Mouse (Mus musculus) olfactory bulb, adult 2 months (tissue): Measurements from ENCODE around the gene Ppdpf. TPM values are rescaled to one million over a fixed set of nuclear protein-coding genes. Genes with fewer than 3 reads are reported as not detected.

Experiments used
- H3K27ac ChIP-seq: fragments of 200-500 bp; 2 replicates; pipeline ENCODE4 v1.5.1; 2012; ENCODE audit warnings: low read depth, low read length; ENCODE audit not compliant: insufficient read depth
- H3K4me1 ChIP-seq: fragments of 200-500 bp; 2 replicates; pipeline ENCODE4 v1.6.1; 2012; ENCODE audit warnings: low read length; ENCODE audit not compliant: control insufficient read depth, insufficient read depth
- H3K4me3 ChIP-seq: fragments of 200-500 bp; 2 replicates; pipeline ENCODE4 v1.5.1; 2012; ENCODE audit warnings: mild to moderate bottlenecking, low read depth, low read length, moderate library complexity; ENCODE audit not compliant: insufficient read depth
- CTCF ChIP-seq: fragments of 200-500 bp; IDR thresholded peaks from 2 replicates; pipeline ENCODE4 v1.5.1; 2012; ENCODE audit warnings: low read depth, mild to moderate bottlenecking, low read length, moderate library complexity; ENCODE audit not compliant: insufficient read depth
- POLR2A ChIP-seq: fragments of 200-500 bp; IDR thresholded peaks from 2 replicates; pipeline ENCODE4 v1.6.1; 2012; ENCODE audit warnings: mild to moderate bottlenecking, low read depth, low read length, moderate library complexity; ENCODE audit not compliant: insufficient read depth
- WGBS: fragments of 180-500 bp; shearing (Covaris S2); methylation state at CpG from one replicate; pipeline ENCODE4 v1.1.7; 2018; 5-methylcytosine and 5-hydroxymethylcytosine counted together
- polyA plus RNA-seq: library from polyadenylated mRNA; stranded (reverse); fragments of >200 nt; gene quantifications from 2 replicates; pipeline ENCODE4 v1.2.4, GENCODE M21; 2012; ENCODE audit warnings: low replicate concordance; ENCODE audit not compliant: missing spikeins, insufficient read depth, insufficient read length

Ppdpf gene
- polyA plus RNA-seq, 1 experiment, result not detected

GRCm38 (mm10) chr2:181228335-181228734 is 41.3 kb downstream of the Ppdpf start:
- H3K4me3 ChIP-seq, result no peak overlapping the region
- WGBS, result 88% methylated on average over 1 of the region's 1 CpGs
- TF ChIP-seq POLR2A (no peak), CTCF (no peak)
- H3K27ac ChIP-seq, result no peak overlapping the region
- no peaks in the 10 kb centered on the region for H3K4me1 ChIP-seq

- TF ChIP-seq CTCF (no peak), POLR2A (no peak)
- no peaks in the 10 kb centered on the region for H3K4me1 ChIP-seq
- 72% methylated on average over 20 of the region's 20 CpGs for WGBS
- H3K4me3 ChIP-seq, result no peak overlapping the region
- no peak overlapping the region for H3K27ac ChIP-seq
These were observed 44.1 kb downstream of the Ppdpf start for GRCm38 (mm10) chr2:181231171-181231570.

GRCm38 (mm10) chr2:181233443-181233842 is 46.4 kb downstream of the Ppdpf start:
- no peak overlapping the region for H3K27ac ChIP-seq
- TF ChIP-seq CTCF, result no peak
- no peak for TF ChIP-seq POLR2A
- 94% methylated on average over 15 of the region's 15 CpGs for WGBS
- H3K4me1 ChIP-seq, result no peaks in the 10 kb centered on the region
- H3K4me3 ChIP-seq, result no peak overlapping the region

GRCm38 (mm10) chr2:181234680-181235079 is 47.6 kb downstream of the Ppdpf start:
- H3K27ac ChIP-seq, result no peak overlapping the region
- peaks cover 6% of the 10 kb centered on the region; the same call in 1 of the 2 replicates for H3K4me1 ChIP-seq
- WGBS, result 95% methylated on average over 11 of the region's 11 CpGs
- no peak overlapping the region for H3K4me3 ChIP-seq
- TF ChIP-seq CTCF (no peak), POLR2A (no peak)

- Histone ChIP-seq H3K27ac (no peak overlapping the region), H3K4me1 (peaks cover 8% of the 10 kb centered on the region; the same call in 1 of the 2 replicates), H3K4me3 (no peak overlapping the region)
- WGBS, result 88% methylated on average over 23 of the region's 23 CpGs
- TF ChIP-seq POLR2A (no peak), CTCF (no peak)
These were observed 48.9 kb downstream of the Ppdpf start for GRCm38 (mm10) chr2:181235681-181236566.

GRCm38 (mm10) chr2:181237251-181238014 is 50.4 kb downstream of the Ppdpf start:
- TF ChIP-seq POLR2A (no peak), CTCF (no peak)
- WGBS, result 94% methylated on average over 17 of the region's 17 CpGs
- no peak overlapping the region for H3K4me3 ChIP-seq

GRCm38 (mm10) chr2:181238091-181238610 is 51.1 kb downstream of the Ppdpf start:
- Histone ChIP-seq H3K4me1 (peaks cover 12% of the 10 kb centered on the region), H3K4me3 (no peak overlapping the region), H3K27ac (no peak overlapping the region)
- TF ChIP-seq CTCF (no peak), POLR2A (no peak)
- WGBS, result 74% methylated on average over 10 of the region's 10 CpGs

More at GRCm38 (mm10) chr2:181237251-181238014, 50.4 kb downstream of the Ppdpf start:
- peaks cover 12% of the 10 kb centered on the region for H3K4me1 ChIP-seq
- no peak overlapping the region for H3K27ac ChIP-seq

Other genes with a start within 250 kb of the Ppdpf start
- not detected in 2 replicates for gene Nkain4, start 232.5 kb upstream of the Ppdpf start, polyA plus RNA-seq
- gene Arfgap1, start 220.0 kb upstream of the Ppdpf start, polyA plus RNA-seq, result not detected in 2 replicates
- gene Col20a1, start 200.7 kb upstream of the Ppdpf start, polyA plus RNA-seq, result not detected in 2 replicates
- gene Chrna4, start 143.7 kb upstream of the Ppdpf start, polyA plus RNA-seq, result not detected in 2 replicates
- gene Kcnq2, start 51.9 kb upstream of the Ppdpf start, polyA plus RNA-seq, result 209 TPM in 1 of 2 replicates, not detected in the other
- 147 TPM in 1 of 2 replicates, not detected in the other for gene Eef1a2, start 30.2 kb upstream of the Ppdpf start, polyA plus RNA-seq
- gene Ptk6, start 15.5 kb downstream of the Ppdpf start, polyA plus RNA-seq, result not detected in 2 replicates
- gene Srms, start 25.9 kb downstream of the Ppdpf start, polyA plus RNA-seq, result not detected in 2 replicates
- not detected in 2 replicates for gene Fndc11, start 32.8 kb downstream of the Ppdpf start, polyA plus RNA-seq
- gene Helz2, start 54.8 kb downstream of the Ppdpf start, polyA plus RNA-seq, result not detected in 2 replicates
- not detected in 2 replicates for gene Gmeb2, start 100.8 kb downstream of the Ppdpf start, polyA plus RNA-seq
- gene Stmn3, start 127.3 kb downstream of the Ppdpf start, polyA plus RNA-seq, result not detected in 2 replicates
- not detected in 2 replicates for gene Rtel1, start 132.5 kb downstream of the Ppdpf start, polyA plus RNA-seq
- 445 TPM in 1 of 2 replicates, not detected in the other for gene Zgpat, start 177.7 kb downstream of the Ppdpf start, polyA plus RNA-seq
- not detected in 2 replicates for gene Arfrp1, start 178.2 kb downstream of the Ppdpf start, polyA plus RNA-seq
- not detected in 2 replicates for gene Lime1, start 192.8 kb downstream of the Ppdpf start, polyA plus RNA-seq